Mouse (Mus musculus): ENCODE measurements at regions not wholly inside any gene's neighbourhood (a gene's known extent, or its start where the extent isn't known, plus 50 kb on each side); places are given as distances from the start of the nearest gene placed in this dataset.

- TF ChIP-seq CTCF (IDR thresholded peaks at IDR 0.05; ENCODE audit: borderline replicate concordance, insufficient read depth, low read depth, low read length) (no peak), POLR2A (IDR thresholded peaks at IDR 0.05; ENCODE audit: borderline replicate concordance, insufficient read depth, low read length) (no peak)
Observed at GRCm38 (mm10) chr9:46408776-46409175, 89.0 kb upstream of the 4931429L15Rik start.

Data from cerebellum, adult 2 months (tissue).